Mouse (Mus musculus) c-Kit-positive CD71-negative TER-119-negative erythroid progenitor cells, embryonic 14.5 days (primary cell): ENCODE measurements at regions not wholly inside any gene's neighbourhood (a gene's known extent, or its start where the extent isn't known, plus 50 kb on each side); places are given as distances from the start of the nearest gene placed in this dataset.
"Not testable (repeated sequence)": the region's sequence is repeated elsewhere in the genome, so short reads cannot be mapped to it uniquely, and the experiment has no call there.

ENCODE experiments used
- DNase-seq: peaks from one replicate; pipeline ENCODE4 v3.0.0-alpha.2; 2013; ENCODE audit warnings: low read depth

GRCm38 (mm10) chrX:99732526-99732925 is 88.3 kb upstream of the Tmem28 start:
- no peak for DNase-seq

GRCm38 (mm10) chrX:99725101-99725500 is 95.7 kb upstream of the Tmem28 start:
- peak; percentile 5 for DNase-seq

GRCm38 (mm10) chrX:99695366-99695765 is 125.5 kb upstream of the Tmem28 start:
- DNase-seq = no peak

GRCm38 (mm10) chrX:99690971-99691370 is 129.8 kb upstream of the Tmem28 start:
- no peak for DNase-seq

- no peak for DNase-seq
These were observed 131.1 kb upstream of the Tmem28 start for GRCm38 (mm10) chrX:99689761-99690160.

- not testable (repeated sequence) for DNase-seq
These were observed 138.3 kb upstream of the Tmem28 start for GRCm38 (mm10) chrX:99682491-99682890.

- no peak for DNase-seq
These were observed 153.2 kb upstream of the Tmem28 start for GRCm38 (mm10) chrX:99667596-99667995.

GRCm38 (mm10) chrX:99662566-99662965 is 158.3 kb upstream of the Tmem28 start:
- no peak for DNase-seq

- DNase-seq = no peak
These were observed 161.2 kb upstream of the Tmem28 start for GRCm38 (mm10) chrX:99659496-99660140.

- peak; percentile 18 for DNase-seq
These were observed 162.9 kb upstream of the Tmem28 start for GRCm38 (mm10) chrX:99657790-99658451.

- DNase-seq = no peak
These were observed 163.8 kb upstream of the Tmem28 start for GRCm38 (mm10) chrX:99656988-99657387.

GRCm38 (mm10) chrX:99632211-99632775 is 161.2 kb upstream of the Pja1 start:
- no peak for DNase-seq

GRCm38 (mm10) chrX:99624515-99625179 is 153.6 kb upstream of the Pja1 start:
- DNase-seq = no peak

GRCm38 (mm10) chrX:99612130-99612759 is 141.2 kb upstream of the Pja1 start:
- DNase-seq = no peak

- DNase-seq = no peak
These were observed 139.0 kb upstream of the Pja1 start for GRCm38 (mm10) chrX:99610096-99610495.

GRCm38 (mm10) chrX:99609591-99609990 is 138.5 kb upstream of the Pja1 start:
- DNase-seq = no peak

GRCm38 (mm10) chrX:99608284-99608692 is 137.2 kb upstream of the Pja1 start:
- no peak for DNase-seq

GRCm38 (mm10) chrX:99605084-99605824 is 134.2 kb upstream of the Pja1 start:
- no peak for DNase-seq

- DNase-seq = no peak
These were observed 132.6 kb upstream of the Pja1 start for GRCm38 (mm10) chrX:99603714-99604113.

- no peak for DNase-seq
These were observed 131.3 kb upstream of the Pja1 start for GRCm38 (mm10) chrX:99602268-99602885.

GRCm38 (mm10) chrX:99595493-99595892 is 124.4 kb upstream of the Pja1 start:
- no peak for DNase-seq
